Mouse (Mus musculus) layer of hippocampus, adult 9-10 months (tissue): ENCODE data around the gene Slc39a8.

Experiments used
- DNase-seq: peaks from one replicate; pipeline ENCODE4 v3.0.0; 2022; ENCODE audit warnings: low spot score

Slc39a8 gene

GRCm38 (mm10) chr3:135825016-135825753 lies at the start of gene Slc39a8:
Slc39a8 (plus strand) TSS chr3:135825279.
- DNase-seq = peak; percentile 29

DNA sequence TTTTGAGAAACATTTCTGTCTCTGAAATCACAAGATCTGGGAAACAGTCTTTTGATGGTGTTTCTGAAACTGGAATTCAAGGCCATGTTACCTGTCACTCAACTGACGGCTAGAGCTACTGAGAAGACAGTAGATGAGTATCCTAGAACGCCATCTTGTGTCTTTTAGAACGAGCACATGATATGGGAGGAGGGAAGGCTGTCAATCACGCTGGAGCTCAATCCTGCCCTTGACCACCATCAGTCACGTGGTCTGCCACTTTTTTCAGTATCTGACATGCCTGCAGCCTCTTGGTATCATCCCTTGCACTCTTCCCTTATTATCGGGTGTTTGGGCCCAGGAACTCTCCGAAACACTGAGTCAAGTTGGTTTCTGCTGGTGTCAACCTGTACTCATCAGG lies 40.0 kb upstream of the Slc39a8 start:
- no peak for DNase-seq

GRCm38 (mm10) chr3:135796117-135796516 lies 29.0 kb upstream of the Slc39a8 start:
- DNase-seq = no peak

GRCm38 (mm10) chr3:135798241-135798640 lies 26.8 kb upstream of the Slc39a8 start:
- DNase-seq = no peak

DNA sequence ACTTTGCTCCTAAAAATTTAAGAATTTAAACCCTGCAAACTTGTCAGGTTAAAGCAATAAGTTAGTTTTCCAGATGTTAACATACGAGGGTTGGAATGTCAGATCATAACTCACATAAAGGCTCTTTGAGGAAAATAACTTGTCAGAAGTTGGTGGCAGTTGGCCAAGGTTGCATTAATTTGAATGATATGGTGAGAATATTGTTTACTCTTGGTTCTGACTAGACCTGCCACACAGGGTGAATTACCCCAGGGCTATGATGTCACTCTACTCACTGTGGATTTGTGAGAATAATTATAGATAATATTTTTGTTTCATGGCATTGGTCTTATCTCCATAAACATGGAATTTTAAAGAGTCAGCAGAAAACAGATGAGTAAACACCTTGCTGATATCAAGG lies 26.4 kb upstream of the Slc39a8 start:
- no peak for DNase-seq

DNA sequence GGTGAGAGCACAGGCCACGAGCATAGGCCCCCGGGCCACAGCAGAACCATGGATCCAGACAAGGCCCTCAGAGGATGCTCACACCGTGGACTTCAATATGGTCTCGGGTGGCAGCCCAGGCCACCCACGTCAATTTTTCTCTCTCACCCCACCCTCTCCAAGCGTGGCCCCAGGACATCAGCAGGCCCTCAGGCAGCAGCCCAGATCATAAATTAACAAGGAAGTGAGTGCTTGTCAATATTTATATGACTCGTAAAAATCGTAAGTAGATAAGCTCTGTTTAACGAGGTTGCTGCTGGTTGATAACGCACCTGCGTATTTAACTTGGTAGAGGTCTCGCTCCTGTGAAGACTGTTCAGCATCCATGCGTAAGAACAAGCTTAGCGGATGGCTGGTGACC lies 10.4 kb upstream of the Slc39a8 start:
- DNase-seq = no peak

- DNase-seq = no peak
Observed at GRCm38 (mm10) chr3:135815973-135816727, 8.9 kb upstream of the Slc39a8 start.

- DNase-seq = no peak
Observed at GRCm38 (mm10) chr3:135817124-135817523, 8.0 kb upstream of the Slc39a8 start.

DNA sequence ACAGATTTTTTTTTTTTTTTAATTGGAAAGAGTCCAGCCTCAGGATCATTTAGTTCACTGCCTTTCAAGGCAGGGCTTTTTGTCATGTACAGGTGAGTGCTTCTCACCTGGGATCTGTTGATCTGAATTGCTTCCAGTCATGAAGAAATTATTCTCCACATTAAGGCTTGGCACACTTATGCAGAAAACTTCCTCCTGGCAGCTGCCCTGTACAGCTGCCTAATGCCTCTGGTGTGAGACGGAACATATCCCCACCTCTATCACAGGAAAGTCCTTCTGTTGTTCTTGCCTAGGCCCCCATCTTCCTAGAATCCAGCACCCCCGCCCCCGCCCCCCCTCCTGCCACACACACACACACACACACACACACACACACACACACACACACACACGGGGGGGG lies 643 bp upstream of the Slc39a8 start:
- DNase-seq = no peak

DNA sequence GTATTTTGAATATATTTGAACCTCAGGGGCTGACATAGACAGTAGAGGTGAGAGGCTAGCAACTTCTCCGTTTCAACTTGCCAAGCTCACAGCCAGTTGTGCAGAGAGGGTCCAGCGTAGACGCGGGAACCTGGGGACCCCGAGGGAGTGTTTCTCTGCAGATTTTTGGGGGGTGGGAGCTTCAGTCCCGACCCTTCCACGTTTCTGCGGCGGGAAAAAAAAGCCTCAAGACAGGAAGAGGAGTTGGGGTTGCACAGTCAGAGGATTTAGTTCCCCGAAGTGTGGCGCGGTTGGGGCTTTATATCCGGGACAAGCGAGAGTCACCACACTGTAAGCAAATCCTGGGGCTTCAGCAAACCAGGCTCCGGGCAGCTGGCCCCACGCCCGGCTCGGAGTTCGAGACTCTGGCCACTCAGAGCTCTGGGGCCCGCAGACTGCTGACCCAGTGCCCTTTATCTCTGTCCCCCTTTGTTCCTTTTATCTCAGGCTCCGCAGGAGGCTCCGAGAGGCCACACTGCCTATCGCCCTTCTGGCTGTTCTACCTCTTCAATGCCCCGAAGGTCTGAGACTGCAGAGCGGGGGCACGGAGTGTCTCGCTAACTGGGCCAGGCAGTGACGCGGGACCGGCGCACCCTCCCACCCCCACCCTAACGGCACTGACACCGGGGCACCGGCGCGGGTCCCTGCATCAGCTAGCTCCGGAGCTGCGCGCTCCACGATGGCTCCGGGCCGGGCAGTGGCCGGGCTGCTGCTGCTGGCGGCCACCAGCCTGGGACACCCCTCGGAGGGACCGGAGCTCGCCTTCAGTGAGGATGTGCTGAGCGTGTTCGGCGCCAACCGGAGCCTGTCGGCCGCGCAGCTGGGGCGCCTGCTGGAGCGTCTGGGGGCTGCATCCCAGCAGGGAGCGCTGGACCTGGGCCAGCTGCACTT lies 940 bp downstream of the Slc39a8 start:
- no peak for DNase-seq

GRCm38 (mm10) chr3:135826684-135827249 lies 1.7 kb downstream of the Slc39a8 start:
- no peak for DNase-seq

DNA sequence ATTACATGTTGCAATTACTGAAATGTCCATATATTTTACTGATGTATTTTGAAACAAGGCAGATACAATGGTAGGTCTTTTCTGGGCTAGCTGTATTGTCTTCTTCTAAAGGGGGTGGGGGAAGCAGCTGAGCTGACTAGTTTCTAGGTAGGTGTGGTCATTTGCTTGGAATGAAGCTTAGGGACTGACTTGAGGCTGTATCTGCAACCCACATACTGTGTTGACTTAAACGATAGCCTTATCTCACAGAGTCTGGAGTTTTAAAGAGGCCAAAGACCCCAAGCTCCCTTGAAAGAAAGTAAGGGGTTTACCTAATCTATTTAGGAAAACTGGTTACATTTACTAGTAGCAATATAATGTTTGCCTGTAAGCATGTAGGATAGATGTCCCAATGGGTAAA lies 2.9 kb downstream of the Slc39a8 start:
- no peak for DNase-seq

DNA sequence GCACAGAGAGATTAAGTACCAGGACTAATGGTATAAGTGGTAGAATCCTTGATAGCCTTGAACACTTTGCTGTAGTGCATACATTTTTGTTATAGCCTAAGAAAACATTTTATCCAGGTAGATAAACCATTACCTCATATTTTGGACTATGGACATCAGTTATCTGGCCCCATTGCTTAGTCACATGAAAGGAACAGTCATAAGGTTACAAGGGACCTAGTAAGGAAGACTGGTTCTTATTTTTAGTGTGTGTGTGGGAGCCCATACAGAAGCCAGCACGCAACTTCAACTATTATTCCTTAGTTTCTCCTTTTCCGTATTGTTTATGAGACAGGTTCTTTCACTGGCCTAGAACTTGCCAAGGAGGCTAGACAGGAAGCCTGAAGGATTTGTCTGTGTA lies 7.4 kb downstream of the Slc39a8 start:
- DNase-seq = no peak

DNA sequence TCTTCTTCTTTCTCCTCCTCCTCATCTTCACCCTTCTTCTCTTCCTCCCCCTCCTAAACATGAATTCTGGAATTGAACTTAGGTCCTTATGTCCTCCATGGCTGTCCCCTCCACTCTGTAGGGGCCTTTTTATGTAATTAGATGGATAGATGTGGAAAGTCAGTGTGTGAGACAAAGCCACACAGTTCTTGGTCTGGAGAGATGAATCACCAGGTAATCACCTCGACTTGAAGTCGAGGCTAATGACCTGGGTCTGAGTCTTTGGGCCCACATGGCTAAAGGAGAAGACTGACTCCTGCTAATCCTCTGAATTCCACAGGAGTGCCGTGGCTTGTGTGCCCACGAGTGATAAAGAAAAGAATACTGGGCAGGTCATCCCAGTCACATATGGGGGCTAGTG lies 7.8 kb downstream of the Slc39a8 start:
- DNase-seq = no peak

DNA sequence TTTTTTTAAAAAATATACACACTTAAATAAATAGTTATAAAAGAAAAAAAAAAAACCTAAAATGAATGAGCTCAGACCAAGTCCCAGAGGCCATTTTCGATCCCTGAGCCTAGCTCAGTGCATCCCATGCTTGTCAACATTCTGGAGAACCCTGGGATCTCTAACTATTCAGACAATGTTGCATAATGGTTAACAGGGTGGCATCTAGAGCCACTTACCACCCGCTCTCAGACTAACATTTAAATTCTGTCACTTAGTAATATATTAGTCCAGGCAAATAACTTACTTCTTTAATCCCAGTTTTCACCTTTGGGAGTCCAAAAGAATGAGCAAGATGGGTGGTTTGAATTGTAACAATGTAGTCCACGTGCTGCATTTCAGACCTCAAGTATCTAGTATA lies 9.9 kb downstream of the Slc39a8 start:
- DNase-seq = no peak

DNA sequence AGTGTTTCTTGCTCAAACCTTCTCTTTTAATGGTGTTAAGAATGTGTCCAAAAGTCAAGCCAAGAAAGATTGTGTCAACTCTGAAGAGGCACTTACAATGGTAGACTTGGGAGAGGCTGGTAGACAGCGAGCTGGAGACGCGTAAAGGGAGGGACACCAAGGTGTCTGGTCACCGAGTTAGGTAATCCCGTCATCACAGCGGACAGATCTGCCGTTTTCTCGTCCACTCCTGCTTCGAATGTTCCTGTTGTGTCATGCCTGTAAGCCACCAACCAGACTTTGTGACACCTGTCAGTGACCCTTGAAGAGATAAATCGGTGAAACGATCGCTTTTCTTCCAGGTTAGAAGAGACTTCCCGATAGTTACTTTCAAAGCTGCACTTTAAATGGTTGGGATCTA lies 14.5 kb downstream of the Slc39a8 start:
- no peak for DNase-seq

DNA sequence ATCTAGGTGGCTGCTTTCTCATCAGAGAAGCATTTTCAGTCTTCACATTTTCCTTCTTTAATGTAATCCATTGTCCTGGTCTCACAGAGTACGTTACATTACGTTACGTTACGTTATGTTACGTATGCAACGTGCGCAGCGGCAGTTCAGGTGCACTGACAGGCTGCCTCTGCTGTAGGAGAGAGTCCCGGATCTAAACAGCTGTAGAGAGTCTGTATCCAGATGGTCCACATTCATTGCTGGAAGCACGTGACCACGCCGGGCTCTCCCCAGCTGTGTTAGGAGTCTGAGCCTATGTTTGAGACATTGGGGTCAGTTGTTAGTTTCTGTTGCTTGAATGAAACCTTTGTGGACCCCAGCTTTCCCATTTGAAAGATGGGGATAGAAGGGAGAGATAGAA lies 15.1 kb downstream of the Slc39a8 start:
- no peak for DNase-seq

DNA sequence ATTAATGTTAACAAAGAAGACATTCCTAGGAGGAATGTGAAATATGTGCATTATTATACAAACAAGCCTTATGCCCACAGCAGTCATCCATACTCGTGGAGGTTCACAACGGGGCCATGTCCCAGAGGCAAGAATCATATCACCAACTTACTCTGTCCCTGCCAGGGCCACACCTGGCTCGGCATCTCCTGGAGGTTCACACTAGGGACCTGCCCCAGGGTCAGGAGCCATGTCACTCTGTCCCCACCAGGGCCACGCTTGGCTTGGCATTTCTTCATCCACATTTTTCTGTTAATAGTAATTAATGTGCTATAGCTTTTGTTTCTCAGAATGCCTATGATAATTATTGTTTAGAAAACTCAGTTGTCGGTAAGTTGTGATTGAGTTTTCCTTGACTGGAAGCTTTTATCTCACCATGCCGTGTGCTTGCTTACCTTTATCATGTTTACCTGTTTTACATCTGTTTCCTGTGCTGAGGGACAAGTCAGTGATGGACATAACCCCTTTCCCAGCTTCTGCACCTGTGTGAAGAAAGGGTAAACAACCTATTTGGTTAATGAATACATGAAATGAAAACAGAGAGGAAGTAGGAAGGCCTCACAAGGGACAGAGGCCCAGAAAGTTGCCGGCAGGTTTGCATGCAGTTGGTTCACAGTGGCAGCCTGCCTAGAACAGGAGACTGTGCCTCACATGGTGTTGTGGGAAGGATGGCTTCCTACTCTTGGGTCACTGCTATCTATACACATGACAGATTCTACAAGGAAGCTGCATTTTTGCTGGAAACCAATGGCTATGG lies 16.8 kb downstream of the Slc39a8 start:
- no peak for DNase-seq

GRCm38 (mm10) chr3:135843181-135843580 lies 18.1 kb downstream of the Slc39a8 start:
- DNase-seq = no peak

DNA sequence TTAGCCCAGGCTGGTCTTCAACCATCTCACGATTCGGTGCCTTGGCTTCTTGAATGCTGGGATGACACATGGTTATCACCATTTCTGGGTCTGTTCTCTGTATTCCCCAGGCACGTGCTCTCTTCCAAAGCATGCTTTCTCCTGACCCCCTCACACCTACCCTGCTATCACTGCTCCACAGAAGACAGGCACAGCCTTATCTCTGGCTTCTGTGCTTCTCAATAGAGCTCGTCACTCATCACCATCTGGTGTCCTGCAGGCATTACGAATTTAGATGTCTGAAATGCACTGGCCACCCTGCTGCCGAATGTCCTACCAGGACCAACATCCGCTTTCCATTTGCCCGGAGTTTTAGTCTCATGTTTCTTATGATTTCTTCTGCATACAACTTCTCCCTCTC lies 18.6 kb downstream of the Slc39a8 start:
- no peak for DNase-seq

- no peak for DNase-seq
Observed at GRCm38 (mm10) chr3:135844835-135845234, 19.8 kb downstream of the Slc39a8 start.
